Mouse (Mus musculus): ENCODE measurements around the gene Larp6. TPM values are rescaled to one million over a fixed set of nuclear protein-coding genes. Genes with fewer than 3 reads are reported as not detected.

Gene Larp6
- polyA plus RNA-seq, 1 experiment = 1.3 TPM

DNA sequence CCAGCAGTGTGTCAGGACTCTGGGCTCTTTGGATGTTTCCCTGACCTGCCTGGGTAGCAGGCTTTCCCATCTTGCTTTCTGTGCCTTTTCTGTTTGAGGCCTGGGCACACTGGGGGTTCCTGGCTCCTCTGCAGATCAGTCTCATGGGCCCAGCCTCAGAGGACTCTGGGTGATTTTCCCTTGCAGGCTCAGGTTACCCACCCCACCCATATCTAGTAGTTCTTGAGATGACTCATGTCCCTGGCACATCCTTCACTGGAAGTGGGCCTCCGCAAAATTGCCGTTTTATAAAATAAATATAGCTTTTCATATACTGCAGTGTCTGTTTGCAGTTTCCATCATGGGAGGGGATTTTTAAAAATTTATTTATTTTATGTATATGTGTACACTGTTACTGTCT, 21.5 kb downstream of the Larp6 start:
- H3K27ac ChIP-seq (ENCODE audit: insufficient read depth, low read length) = no peak overlapping the region
- no peaks in the 10 kb centered on the region for H3K27me3 ChIP-seq (ENCODE audit: control insufficient read depth, insufficient read depth, low read length)
- 88% methylated on average over 2 of the region's 2 CpGs for WGBS
- H3K36me3 ChIP-seq (ENCODE audit: control insufficient read depth, insufficient read depth, low read length) = no peaks in the 10 kb centered on the region
- no peak overlapping the region for H3K4me3 ChIP-seq (ENCODE audit: extremely low read depth, insufficient read depth, insufficient read length)
- no peaks in the 10 kb centered on the region for H3K4me1 ChIP-seq (ENCODE audit: control insufficient read depth, insufficient read depth, insufficient read length)
- TF ChIP-seq CTCF (IDR thresholded peaks at IDR 0.05; ENCODE audit: extremely low read depth, insufficient read depth, insufficient read length, insufficient replicate concordance) (no peak), POLR2A (IDR thresholded peaks at IDR 0.05; ENCODE audit: low read depth, low read length) (no peak)
- no peak for DNase-seq (ENCODE audit: low read depth in 1 of 2, low spot score in 2 of 2)

DNA sequence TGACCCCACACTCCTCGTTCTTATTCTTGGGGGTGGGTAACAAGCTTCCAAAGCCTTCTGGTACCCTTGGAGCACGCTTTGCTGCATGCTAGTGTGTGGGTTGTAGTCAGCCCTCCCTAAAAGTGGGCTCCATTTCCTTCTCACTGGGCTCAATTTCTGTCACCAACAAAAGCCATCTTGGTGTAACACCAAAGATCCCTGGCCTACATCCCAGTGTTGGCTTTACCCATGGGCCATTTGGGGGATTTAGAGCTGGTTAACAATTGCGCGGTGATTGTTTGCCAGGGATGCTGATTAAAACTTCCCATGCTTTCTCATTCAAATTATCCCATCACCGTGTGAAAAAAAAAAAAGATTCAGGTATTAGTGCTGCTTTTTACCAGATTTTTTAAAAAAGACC, 26.3 kb downstream of the Larp6 start:
- H3K4me3 ChIP-seq (ENCODE audit: extremely low read depth, insufficient read depth, insufficient read length) = no peak overlapping the region
- H3K36me3 ChIP-seq (ENCODE audit: control insufficient read depth, insufficient read depth, low read length) = no peaks in the 10 kb centered on the region
- DNase-seq (ENCODE audit: low read depth in 1 of 2, low spot score in 2 of 2) = no peak
- TF ChIP-seq POLR2A (IDR thresholded peaks at IDR 0.05; ENCODE audit: low read depth, low read length) (no peak), CTCF (IDR thresholded peaks at IDR 0.05; ENCODE audit: extremely low read depth, insufficient read depth, insufficient read length, insufficient replicate concordance) (no peak)
- H3K27me3 ChIP-seq (ENCODE audit: control insufficient read depth, insufficient read depth, low read length) = no peaks in the 10 kb centered on the region
- H3K4me1 ChIP-seq (ENCODE audit: control insufficient read depth, insufficient read depth, insufficient read length) = no peaks in the 10 kb centered on the region
- H3K27ac ChIP-seq (ENCODE audit: insufficient read depth, low read length) = no peak overlapping the region
- 86% methylated on average over 5 of the region's 5 CpGs for WGBS

DNA sequence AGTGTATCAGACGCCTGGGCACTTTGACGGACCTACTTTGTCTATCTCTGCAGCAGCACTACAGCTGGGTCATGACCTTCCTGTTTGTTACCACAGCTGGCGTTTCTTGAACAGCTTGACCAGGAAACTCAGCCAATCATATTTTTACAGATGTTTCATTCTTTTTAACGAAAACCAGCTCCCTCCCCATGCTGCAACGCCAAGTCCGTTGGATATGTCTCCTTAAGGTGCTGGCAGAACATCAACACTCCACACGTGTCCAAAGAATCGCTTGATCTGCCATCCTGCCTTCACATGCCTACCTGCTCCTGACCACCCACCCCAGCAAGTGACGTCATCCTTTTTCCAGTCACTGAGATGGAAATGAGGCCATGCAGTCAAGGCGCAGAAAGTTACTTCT, 28.6 kb downstream of the Larp6 start:
- Histone ChIP-seq H3K4me1 (ENCODE audit: control insufficient read depth, insufficient read depth, insufficient read length) (no peaks in the 10 kb centered on the region), H3K36me3 (ENCODE audit: control insufficient read depth, insufficient read depth, low read length) (no peaks in the 10 kb centered on the region), H3K27ac (ENCODE audit: insufficient read depth, low read length) (no peak overlapping the region), H3K4me3 (ENCODE audit: extremely low read depth, insufficient read depth, insufficient read length) (no peak overlapping the region), H3K27me3 (ENCODE audit: control insufficient read depth, insufficient read depth, low read length) (no peaks in the 10 kb centered on the region)
- WGBS = 47% methylated on average over 10 of the region's 10 CpGs
- TF ChIP-seq CTCF (IDR thresholded peaks at IDR 0.05; ENCODE audit: extremely low read depth, insufficient read depth, insufficient read length, insufficient replicate concordance) = no peak
- TF ChIP-seq POLR2A (IDR thresholded peaks at IDR 0.05; ENCODE audit: low read depth, low read length) = no peak
- DNase-seq (ENCODE audit: low read depth in 1 of 2, low spot score in 2 of 2) = no peak

DNA sequence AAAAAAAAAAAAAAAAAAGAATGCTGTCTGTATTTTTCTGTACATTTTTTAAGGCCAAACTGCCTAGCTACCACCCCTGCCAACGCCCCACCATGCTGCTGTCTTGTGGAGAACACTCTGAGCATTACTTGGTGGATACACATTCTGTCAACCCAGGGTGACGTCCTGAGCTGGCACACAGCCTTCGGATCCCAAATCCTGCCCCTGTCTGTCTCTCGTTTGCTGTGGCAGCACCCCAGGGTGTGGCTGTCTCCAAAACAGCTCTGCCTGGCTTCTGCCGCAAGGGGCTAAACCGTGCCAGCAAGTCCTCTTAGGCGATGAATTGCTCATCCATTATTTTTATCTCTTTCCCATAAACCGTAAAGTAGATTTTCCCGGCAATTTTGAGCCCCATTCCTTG, 29.7 kb downstream of the Larp6 start:
- no peak overlapping the region for H3K4me3 ChIP-seq (ENCODE audit: extremely low read depth, insufficient read depth, insufficient read length)
- H3K27me3 ChIP-seq (ENCODE audit: control insufficient read depth, insufficient read depth, low read length) = no peaks in the 10 kb centered on the region
- no peak overlapping the region for H3K27ac ChIP-seq (ENCODE audit: insufficient read depth, low read length)
- H3K36me3 ChIP-seq (ENCODE audit: control insufficient read depth, insufficient read depth, low read length) = no peaks in the 10 kb centered on the region
- H3K4me1 ChIP-seq (ENCODE audit: control insufficient read depth, insufficient read depth, insufficient read length) = no peaks in the 10 kb centered on the region
- WGBS = 81% methylated on average over 9 of the region's 9 CpGs
- no peak for TF ChIP-seq POLR2A (IDR thresholded peaks at IDR 0.05; ENCODE audit: low read depth, low read length)
- no peak for TF ChIP-seq CTCF (IDR thresholded peaks at IDR 0.05; ENCODE audit: extremely low read depth, insufficient read depth, insufficient read length, insufficient replicate concordance)
- no peak for DNase-seq (ENCODE audit: low read depth in 1 of 2, low spot score in 2 of 2)

DNA sequence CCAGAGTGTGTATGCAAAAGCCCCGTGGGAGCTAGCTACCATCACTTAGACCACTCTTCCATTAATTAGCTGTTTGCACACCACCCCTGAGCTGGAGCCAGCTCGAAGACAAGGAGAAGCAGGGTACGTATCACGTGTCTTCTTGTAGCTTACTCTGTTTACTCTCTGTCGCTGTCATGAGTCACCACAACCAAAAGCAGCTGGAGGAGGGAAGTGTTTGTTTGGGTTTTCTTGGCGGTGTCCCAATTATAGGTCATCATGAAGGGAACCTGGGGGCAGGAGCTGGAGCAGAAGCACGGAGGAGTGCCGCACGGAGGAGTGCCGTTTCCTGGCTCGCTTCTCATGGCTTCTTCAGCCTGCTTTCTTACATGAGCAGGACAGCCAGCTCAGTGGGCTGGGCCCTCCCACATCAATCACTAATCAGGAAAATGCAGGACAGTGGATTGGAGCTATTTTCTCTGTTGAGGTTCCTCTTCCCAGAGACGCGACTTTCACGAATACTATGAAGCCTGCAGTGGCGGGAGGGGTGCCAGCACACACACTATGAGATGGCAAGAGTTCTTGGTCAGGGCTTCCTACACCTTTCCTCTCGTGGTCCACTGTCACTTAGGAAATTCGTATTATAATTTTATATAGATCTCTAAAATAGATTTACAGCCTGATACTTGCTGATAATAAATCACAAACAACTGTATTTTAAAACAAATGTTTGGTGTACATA, 30.6 kb downstream of the Larp6 start:
- Histone ChIP-seq H3K36me3 (ENCODE audit: control insufficient read depth, insufficient read depth, low read length) (no peaks in the 10 kb centered on the region), H3K27me3 (ENCODE audit: control insufficient read depth, insufficient read depth, low read length) (no peaks in the 10 kb centered on the region), H3K4me1 (ENCODE audit: control insufficient read depth, insufficient read depth, insufficient read length) (no peaks in the 10 kb centered on the region), H3K27ac (ENCODE audit: insufficient read depth, low read length) (no peak overlapping the region), H3K4me3 (ENCODE audit: extremely low read depth, insufficient read depth, insufficient read length) (no peak overlapping the region)
- no peak for DNase-seq (ENCODE audit: low read depth in 1 of 2, low spot score in 2 of 2)
- 16% methylated on average over 17 of the region's 17 CpGs for WGBS
- TF ChIP-seq POLR2A (IDR thresholded peaks at IDR 0.05; ENCODE audit: low read depth, low read length) = no peak
- TF ChIP-seq CTCF (IDR thresholded peaks at IDR 0.05; ENCODE audit: extremely low read depth, insufficient read depth, insufficient read length, insufficient replicate concordance) = no peak

DNA sequence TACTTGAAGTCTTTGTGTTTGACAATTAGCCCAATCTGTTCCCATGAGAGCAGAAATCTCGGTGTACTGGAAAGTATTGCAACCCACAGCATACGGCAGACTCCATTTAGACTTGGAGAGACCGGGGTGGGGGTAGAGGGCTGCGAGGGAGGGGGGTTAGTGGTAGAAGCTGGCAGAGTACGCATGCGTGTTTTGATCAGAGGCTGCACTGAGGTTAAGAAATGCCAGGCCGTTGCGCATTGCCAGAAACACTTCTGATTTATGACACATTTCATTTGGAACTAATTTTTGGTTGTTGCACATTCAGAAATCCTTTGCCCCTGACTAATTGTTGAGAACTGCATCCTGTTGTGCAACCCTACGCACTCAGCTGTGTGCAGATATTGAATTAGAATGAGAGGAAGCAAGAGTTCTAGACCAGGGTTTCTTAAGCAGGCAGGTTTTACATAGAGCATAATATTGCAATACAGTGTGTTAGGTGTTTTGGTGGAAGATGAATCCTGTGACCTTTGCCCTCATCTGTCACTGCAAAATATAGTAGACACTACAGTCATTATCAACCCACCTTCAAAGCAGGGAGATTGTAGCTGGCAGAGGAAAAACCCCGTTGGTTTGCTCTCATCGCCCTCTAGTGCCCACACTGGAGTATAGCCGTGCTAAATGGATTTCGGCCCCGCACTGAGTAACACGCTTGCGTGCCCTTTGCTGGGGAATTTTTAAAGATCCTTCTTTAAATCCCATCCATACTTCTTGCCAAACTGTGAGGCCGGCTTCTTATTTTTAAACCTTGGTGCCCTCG, 31.6 kb downstream of the Larp6 start:
- DNase-seq (ENCODE audit: low read depth in 1 of 2, low spot score in 2 of 2) = peak in 1 of 2 experiments; percentile 17
- H3K36me3 ChIP-seq (ENCODE audit: control insufficient read depth, insufficient read depth, low read length) = no peaks in the 10 kb centered on the region

DNA sequence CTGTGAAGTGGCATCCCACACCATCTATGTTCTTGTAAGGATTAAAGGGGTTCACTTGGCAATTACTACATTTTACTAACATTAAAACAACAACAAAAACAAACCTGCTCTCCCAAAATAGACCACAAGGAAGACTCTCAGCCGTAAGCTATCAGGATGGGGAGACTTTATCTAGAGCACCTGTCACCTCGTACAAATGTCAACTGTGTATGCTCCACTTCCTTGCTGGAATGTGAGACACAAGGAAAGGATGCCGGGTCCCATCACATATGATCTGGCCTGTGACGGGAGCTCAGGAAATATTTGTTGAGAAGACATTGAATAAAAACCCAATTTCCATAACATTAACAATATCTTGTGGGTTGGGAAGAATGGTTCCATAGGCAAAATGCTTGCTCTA, 32.2 kb downstream of the Larp6 start:
- Histone ChIP-seq H3K36me3 (ENCODE audit: control insufficient read depth, insufficient read depth, low read length) (no peaks in the 10 kb centered on the region), H3K4me3 (ENCODE audit: extremely low read depth, insufficient read depth, insufficient read length) (no peak overlapping the region), H3K27ac (ENCODE audit: insufficient read depth, low read length) (no peak overlapping the region), H3K4me1 (ENCODE audit: control insufficient read depth, insufficient read depth, insufficient read length) (no peaks in the 10 kb centered on the region), H3K27me3 (ENCODE audit: control insufficient read depth, insufficient read depth, low read length) (no peaks in the 10 kb centered on the region)
- no peak for DNase-seq (ENCODE audit: low read depth in 1 of 2, low spot score in 2 of 2)
- TF ChIP-seq POLR2A (IDR thresholded peaks at IDR 0.05; ENCODE audit: low read depth, low read length) = no peak
- no peak for TF ChIP-seq CTCF (IDR thresholded peaks at IDR 0.05; ENCODE audit: extremely low read depth, insufficient read depth, insufficient read length, insufficient replicate concordance)
- 73% methylated on average over 4 of the region's 4 CpGs for WGBS

More for the DNA sequence above, 31.6 kb downstream of the Larp6 start:
- no peaks in the 10 kb centered on the region for H3K27me3 ChIP-seq (ENCODE audit: control insufficient read depth, insufficient read depth, low read length)
- H3K4me1 ChIP-seq (ENCODE audit: control insufficient read depth, insufficient read depth, insufficient read length) = no peaks in the 10 kb centered on the region
- no peak for TF ChIP-seq POLR2A (IDR thresholded peaks at IDR 0.05; ENCODE audit: low read depth, low read length)
- peak; percentile 60; the same call in 1 of the 2 replicates for TF ChIP-seq CTCF (IDR thresholded peaks at IDR 0.05; ENCODE audit: extremely low read depth, insufficient read depth, insufficient read length, insufficient replicate concordance)
- H3K4me3 ChIP-seq (ENCODE audit: extremely low read depth, insufficient read depth, insufficient read length) = no peak overlapping the region
- H3K27ac ChIP-seq (ENCODE audit: insufficient read depth, low read length) = no peak overlapping the region
- 34% methylated on average over 18 of the region's 18 CpGs for WGBS
